Mouse (Mus musculus) ES-CJ7 (cell line): ENCODE results near the gene Sept6.

Experiments used
- DNase-seq: peaks from one replicate; pipeline ENCODE4 v3.0.0; 2011; ENCODE audit warnings: low read depth, low spot score

The Sept6 gene

GRCm38 (mm10) chrX:36971156-36971555 lies 20.4 kb downstream of the Sept6 start:
- DNase-seq = no peak

GRCm38 (mm10) chrX:36969501-36969900 lies 22.1 kb downstream of the Sept6 start:
- no peak for DNase-seq

- no peak for DNase-seq
These were observed 34.9 kb downstream of the Sept6 start for GRCm38 (mm10) chrX:36956674-36957073.

- DNase-seq = no peak
These were observed 50.5 kb downstream of the Sept6 start for GRCm38 (mm10) chrX:36941106-36941505.

GRCm38 (mm10) chrX:36939806-36940413 lies 51.7 kb downstream of the Sept6 start:
- DNase-seq = no peak

GRCm38 (mm10) chrX:36935326-36935966 lies 56.1 kb downstream of the Sept6 start:
- no peak for DNase-seq

- peak; percentile 39 for DNase-seq
These were observed 61.0 kb downstream of the Sept6 start for GRCm38 (mm10) chrX:36930574-36930973.

- DNase-seq = no peak
These were observed 61.9 kb downstream of the Sept6 start for GRCm38 (mm10) chrX:36929694-36930093.

- no peak for DNase-seq
These were observed 62.8 kb downstream of the Sept6 start for GRCm38 (mm10) chrX:36928791-36929190.

- no peak for DNase-seq
These were observed 70.2 kb downstream of the Sept6 start for GRCm38 (mm10) chrX:36921346-36921745.

- no peak for DNase-seq
These were observed 73.8 kb downstream of the Sept6 start for GRCm38 (mm10) chrX:36917749-36918148.

GRCm38 (mm10) chrX:36911343-36911742 lies 80.3 kb downstream of the Sept6 start:
- DNase-seq = peak; percentile 66

- DNase-seq = peak; percentile 6
These were observed 85.1 kb downstream of the Sept6 start for GRCm38 (mm10) chrX:36906539-36906938.

GRCm38 (mm10) chrX:36903115-36903768 lies 88.4 kb downstream of the Sept6 start:
- DNase-seq = peak; percentile 89

GRCm38 (mm10) chrX:36902321-36903114 lies 89.1 kb downstream of the Sept6 start, which contains the start of gene Nkrf:
Nkrf (minus strand) TSS chrX:36902899.
- peak; percentile 2 for DNase-seq

- no peak for DNase-seq
These were observed 89.9 kb downstream of the Sept6 start for GRCm38 (mm10) chrX:36901655-36902054.

- DNase-seq = peak; percentile 40
These were observed 92.7 kb downstream of the Sept6 start for GRCm38 (mm10) chrX:36898931-36899330.

- DNase-seq = peak; percentile 64
These were observed 106.9 kb downstream of the Sept6 start for GRCm38 (mm10) chrX:36884719-36885118.

GRCm38 (mm10) chrX:36874704-36875128 lies 116.9 kb downstream of the Sept6 start:
- DNase-seq = no peak

- peak; percentile 90 for DNase-seq
These were observed 117.4 kb downstream of the Sept6 start for GRCm38 (mm10) chrX:36874178-36874696.

GRCm38 (mm10) chrX:36873765-36874164 lies 117.8 kb downstream of the Sept6 start, which contains the start of the genes Ube2a and C330007P06Rik:
Ube2a (plus strand) TSS chrX:36873900.
C330007P06Rik (minus strand) TSS chrX:36874111.
- no peak for DNase-seq

GRCm38 (mm10) chrX:36870372-36870771 lies 121.2 kb downstream of the Sept6 start:
- no peak for DNase-seq
